Mouse (Mus musculus): ENCODE measurements at regions not wholly inside any gene's neighbourhood (a gene's known extent, or its start where the extent isn't known, plus 50 kb on each side); places are given as distances from the start of the nearest gene placed in this dataset.

DNA sequence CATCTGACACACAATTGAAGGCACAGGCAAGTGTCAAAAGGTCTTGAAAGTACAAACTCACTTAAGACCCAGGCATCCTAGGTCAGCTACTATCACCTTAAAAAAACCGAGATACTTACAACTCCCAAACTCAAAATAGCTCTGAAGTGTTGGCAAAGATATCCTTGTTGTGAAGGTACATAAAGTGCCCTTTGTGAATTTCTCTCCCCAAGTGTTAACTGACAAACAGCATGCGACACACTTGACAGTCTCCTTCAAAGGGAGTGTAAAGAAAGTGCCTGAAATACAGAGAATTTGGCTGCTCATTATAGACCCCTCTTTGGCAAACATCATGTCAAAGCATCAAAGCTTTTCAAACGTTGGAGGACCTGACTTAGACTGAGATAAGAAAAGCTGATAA, 2634.2 kb downstream of the 9330182O14Rik start:
- no peak for DNase-seq (ENCODE audit: low spot score)

DNA sequence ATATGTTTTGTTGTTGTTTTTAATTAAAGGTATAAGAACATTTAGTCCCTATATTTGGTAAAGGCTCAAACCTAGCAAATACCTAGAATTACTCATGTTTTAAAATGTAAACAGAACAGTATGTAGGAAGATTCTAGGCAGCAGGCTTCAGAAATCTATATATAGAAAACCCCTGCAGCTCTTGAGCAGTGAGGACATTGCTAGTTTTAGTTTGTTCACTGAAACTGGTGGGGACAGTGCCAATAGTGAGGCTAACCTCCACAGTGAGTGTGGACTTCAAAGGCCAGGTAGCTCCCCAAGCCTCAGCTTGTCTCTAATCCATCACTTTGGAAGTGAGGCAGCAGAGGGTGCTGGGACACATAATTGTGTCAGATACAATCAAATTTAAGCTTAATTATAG, 2645.7 kb downstream of the 9330182O14Rik start:
- no peak for DNase-seq (ENCODE audit: low spot score)

- DNase-seq (ENCODE audit: low spot score) = no peak
Observed at GRCm38 (mm10) chr15:42801217-42801616, 2667.1 kb downstream of the 9330182O14Rik start.

DNA sequence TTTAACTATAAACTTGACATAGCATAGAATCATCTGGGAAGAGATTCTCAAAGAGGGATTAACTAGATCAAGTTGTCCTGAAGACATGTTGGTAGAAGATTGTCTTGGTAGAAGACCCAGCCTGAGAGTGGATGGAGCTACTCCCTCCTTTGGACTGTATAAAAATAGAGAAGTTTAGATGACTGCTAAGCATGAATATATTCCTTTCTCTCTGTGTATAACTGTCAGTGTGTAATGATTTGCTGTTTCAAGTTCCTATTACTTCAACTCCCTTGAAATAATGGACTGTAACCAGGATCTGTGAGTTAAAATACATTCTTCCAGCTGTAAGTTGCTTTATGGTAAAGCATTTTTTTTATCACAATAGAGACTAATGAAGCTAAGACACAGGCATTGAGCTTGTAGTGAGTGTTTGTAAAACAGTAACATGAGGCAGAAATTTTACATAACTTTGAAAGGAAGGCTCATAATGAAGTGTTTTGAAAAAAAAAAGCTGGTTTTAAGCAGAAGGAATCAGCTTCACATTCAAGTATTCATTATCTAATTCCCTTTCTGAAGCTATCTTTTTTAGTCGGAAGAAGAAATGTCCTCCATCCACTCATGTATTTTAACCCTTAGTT, 2676.8 kb downstream of the 9330182O14Rik start:
- no peak for DNase-seq (ENCODE audit: low spot score)

GRCm38 (mm10) chr15:42815026-42815724, 2681.0 kb downstream of the 9330182O14Rik start:
- no peak for DNase-seq (ENCODE audit: low spot score)

DNA sequence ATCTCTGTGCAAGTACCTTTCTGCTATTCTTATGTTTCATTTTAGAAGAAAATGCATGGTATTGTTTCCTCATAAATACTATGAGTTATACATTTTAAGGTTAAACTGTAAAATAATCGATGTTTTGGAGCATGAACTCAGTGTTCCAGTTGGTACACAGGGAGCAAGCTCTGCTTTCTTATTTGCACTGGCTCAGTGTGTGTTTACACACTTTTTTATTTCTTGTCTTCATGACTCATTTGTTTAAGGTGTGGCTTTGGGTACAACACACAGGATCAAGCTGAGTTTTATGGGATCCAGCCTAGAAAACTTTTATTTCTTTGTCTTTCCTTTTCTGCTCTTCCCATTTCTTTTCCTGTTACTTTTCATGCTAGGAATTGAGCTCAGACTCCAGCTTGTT, 2704.7 kb downstream of the 9330182O14Rik start:
- DNase-seq (ENCODE audit: low spot score) = no peak

DNA sequence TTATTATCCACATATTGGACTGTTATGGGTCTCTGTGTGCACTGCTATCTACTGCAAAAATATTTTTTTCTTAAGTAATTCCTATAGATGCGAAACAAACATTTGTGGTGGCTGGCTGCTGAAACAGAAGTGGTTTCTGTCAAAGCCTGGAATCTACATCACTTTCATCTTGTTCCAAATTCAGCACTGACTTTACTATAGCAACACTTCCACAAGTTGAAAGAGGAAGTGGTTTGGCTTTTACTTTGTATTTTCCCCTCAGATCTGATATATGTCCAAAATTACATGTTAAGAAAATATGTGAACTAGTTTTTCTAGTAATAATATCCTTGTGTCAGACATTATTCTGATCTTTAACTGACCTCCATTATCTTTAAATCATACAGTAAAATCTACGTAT, 2715.8 kb downstream of the 9330182O14Rik start:
- no peak for DNase-seq (ENCODE audit: low spot score)

- no peak for DNase-seq (ENCODE audit: low spot score)
Observed at GRCm38 (mm10) chr15:42872491-42872890, 2738.3 kb downstream of the 9330182O14Rik start.

- DNase-seq (ENCODE audit: low spot score) = no peak
Observed at GRCm38 (mm10) chr15:42894611-42895010, 2760.4 kb downstream of the 9330182O14Rik start.

- DNase-seq (ENCODE audit: low spot score) = no peak
Observed at GRCm38 (mm10) chr15:42900056-42900455, 2765.9 kb downstream of the 9330182O14Rik start.

- no peak for DNase-seq (ENCODE audit: low spot score)
Observed at GRCm38 (mm10) chr15:42901782-42902181, 2767.6 kb downstream of the 9330182O14Rik start.

- DNase-seq (ENCODE audit: low spot score) = no peak
Observed at GRCm38 (mm10) chr15:42911357-42911756, 2777.2 kb downstream of the 9330182O14Rik start.

DNA sequence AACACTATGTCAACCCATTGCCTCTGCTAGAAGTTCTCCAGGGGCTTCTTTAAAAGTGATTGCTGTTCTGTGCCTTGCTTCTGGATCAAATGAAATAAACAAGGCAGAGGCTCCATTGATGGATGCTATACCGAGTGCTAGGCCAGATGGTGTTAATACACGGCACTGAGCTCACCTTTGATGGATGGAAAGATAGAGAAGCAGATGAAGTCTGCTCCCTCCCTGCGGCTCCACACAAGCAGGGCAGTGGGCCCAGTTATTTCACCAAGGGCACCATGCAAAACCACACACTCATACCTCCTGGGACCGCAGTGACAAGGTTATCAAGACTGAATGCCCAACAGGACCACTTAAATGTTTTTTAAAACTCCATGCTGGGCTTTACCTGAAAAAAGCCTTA, 2778.7 kb downstream of the 9330182O14Rik start:
- DNase-seq (ENCODE audit: low spot score) = no peak

DNA sequence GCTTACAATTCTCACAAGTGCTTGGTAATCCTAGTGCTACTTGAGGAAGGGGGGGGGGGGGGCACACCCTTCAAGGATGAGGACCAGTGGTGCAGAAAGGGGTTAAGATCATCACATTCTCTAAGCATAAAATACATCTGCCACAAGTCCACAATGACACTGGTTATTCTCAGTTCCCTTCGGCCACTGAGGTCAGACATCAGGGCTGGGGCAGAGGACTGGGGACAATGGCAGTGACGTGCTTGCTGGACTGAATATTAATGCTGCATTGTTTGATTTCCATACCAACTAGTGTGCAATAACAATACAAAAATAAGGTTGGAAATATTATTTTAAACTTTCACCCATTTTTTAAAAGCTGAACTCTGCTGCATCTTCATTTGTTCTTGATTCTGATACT, 2779.1 kb downstream of the 9330182O14Rik start:
- no peak for DNase-seq (ENCODE audit: low spot score)

DNA sequence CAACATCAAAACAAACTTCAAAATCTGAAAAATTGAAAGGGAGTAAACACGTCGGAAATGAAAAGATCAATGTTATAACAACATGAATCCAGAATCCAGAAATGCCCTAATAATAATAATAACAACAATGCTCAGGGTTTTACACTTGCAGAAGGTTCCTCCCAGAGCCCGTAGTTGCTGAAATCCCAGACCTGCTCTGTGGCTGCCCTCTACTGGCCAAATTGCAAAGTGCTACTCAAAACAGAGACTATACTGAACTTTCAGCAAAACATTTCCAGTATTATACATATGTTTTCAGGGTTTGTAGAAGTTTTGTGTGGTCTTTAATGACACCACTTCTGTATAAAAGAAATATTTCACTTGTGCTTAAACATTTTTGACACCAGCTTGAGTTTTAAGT, 2779.9 kb downstream of the 9330182O14Rik start:
- DNase-seq (ENCODE audit: low spot score) = peak; percentile 59

- no peak for DNase-seq (ENCODE audit: low spot score)
Observed at GRCm38 (mm10) chr15:42915195-42915594, 2781.0 kb downstream of the 9330182O14Rik start.

- DNase-seq (ENCODE audit: low spot score) = no peak
Observed at GRCm38 (mm10) chr15:42921618-42922017, 2787.5 kb downstream of the 9330182O14Rik start.

GRCm38 (mm10) chr15:42928331-42928730, 2794.2 kb downstream of the 9330182O14Rik start:
- DNase-seq (ENCODE audit: low spot score) = no peak

DNA sequence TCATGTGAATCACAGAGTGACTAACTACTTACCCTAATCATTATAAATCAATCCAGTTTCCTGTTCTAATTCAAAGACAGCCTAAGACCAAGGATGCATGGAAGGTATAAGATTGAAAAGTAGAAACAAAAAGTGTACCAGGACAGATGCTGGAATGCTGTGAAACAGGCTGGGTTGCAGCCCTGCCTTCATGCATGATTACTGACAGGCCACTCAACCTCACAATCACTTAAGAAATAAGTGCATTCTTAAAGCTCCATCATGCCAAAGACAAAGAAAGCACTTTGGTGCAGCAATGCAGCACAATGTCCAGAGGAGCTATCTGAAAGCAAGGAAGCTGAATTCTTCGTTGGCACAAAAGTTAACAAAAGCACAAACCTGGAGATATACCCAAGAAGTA, 2810.4 kb downstream of the 9330182O14Rik start:
- no peak for DNase-seq (ENCODE audit: low spot score)

GRCm38 (mm10) chr15:42955167-42955566, 2821.0 kb downstream of the 9330182O14Rik start:
- no peak for DNase-seq (ENCODE audit: low spot score)

GRCm38 (mm10) chr15:42962747-42963338, 2828.7 kb downstream of the 9330182O14Rik start:
- peak; percentile 37 for DNase-seq (ENCODE audit: low spot score)

- no peak for DNase-seq (ENCODE audit: low spot score)
Observed at GRCm38 (mm10) chr15:42965314-42965713, 2831.1 kb downstream of the 9330182O14Rik start.

Measured in urinary bladder, postnatal 14 days (tissue).